Mouse (Mus musculus): ENCODE results near the gene Fuca2. TPM values are rescaled to one million over a fixed set of nuclear protein-coding genes. Genes with fewer than 3 reads are reported as not detected.
A peak's percentile ranks its signal among the peaks of the same experiment; 100 is the strongest.

Gene Fuca2
- polyA plus RNA-seq, 1 experiment from 2014 or later = 45.1 TPM

- 32% methylated on average over 10 of the region's 10 CpGs for WGBS
- 0 out of 2 replicates have a peak, but pooled peaks have one; percentile 1 for ATAC-seq (ENCODE audit: low FRiP score)
- peaks cover 8% of the 10 kb centered on the region; the same call in 1 of the 2 replicates for H3K4me1 ChIP-seq (replicated peaks; ENCODE audit: control insufficient read depth, insufficient read depth, low read length)
Measured at GRCm38 (mm10) chr10:13553498-13553985, 54.2 kb downstream of the Fuca2 start.

GRCm38 (mm10) chr10:13554316-13554715 is 55.0 kb downstream of the Fuca2 start:
- Histone ChIP-seq H3K36me3 (replicated peaks; ENCODE audit: control insufficient read depth, insufficient read depth) (no peaks in the 10 kb centered on the region; the same call in 1 of the 2 replicates), H3K4me1 (replicated peaks; ENCODE audit: control insufficient read depth, insufficient read depth, low read length) (peaks cover 8% of the 10 kb centered on the region; the same call in 1 of the 2 replicates), H3K4me2 (replicated peaks) (no peak overlapping the region), H3K4me3 (replicated peaks; ENCODE audit: low read length) (no peak overlapping the region), H3K9ac (no peak overlapping the region), H3K27me3 (ENCODE audit: control insufficient read depth, insufficient read depth, low read length) (no peaks in the 10 kb centered on the region), H3K9me3 (ENCODE audit: control insufficient read depth, low read length) (no peaks in the 10 kb centered on the region), H3K27ac (no peak overlapping the region)
- DNase-seq (ENCODE audit: low spot score) = no peak
- no peak for ATAC-seq (ENCODE audit: low FRiP score)
- 88% methylated on average over 1 of the region's 1 CpGs for WGBS

More at GRCm38 (mm10) chr10:13553498-13553985, 54.2 kb downstream of the Fuca2 start:
- peak overlapping the region; percentile 59 for H3K4me3 ChIP-seq (replicated peaks; ENCODE audit: low read length)
- H3K27ac ChIP-seq = no peak overlapping the region
- no peaks in the 10 kb centered on the region for H3K9me3 ChIP-seq (ENCODE audit: control insufficient read depth, low read length)
- H3K36me3 ChIP-seq (replicated peaks; ENCODE audit: control insufficient read depth, insufficient read depth) = no peaks in the 10 kb centered on the region; the same call in 1 of the 2 replicates
- H3K9ac ChIP-seq = peak overlapping the region; percentile 77
- H3K27me3 ChIP-seq (ENCODE audit: control insufficient read depth, insufficient read depth, low read length) = no peaks in the 10 kb centered on the region
- no peak for DNase-seq (ENCODE audit: low spot score)
- H3K4me2 ChIP-seq (replicated peaks) = peak overlapping the region; percentile 74

- H3K4me1 ChIP-seq (replicated peaks; ENCODE audit: control insufficient read depth, insufficient read depth, low read length) = 0 out of 2 replicates have a peak, but pooled peaks cover 3% of the 10 kb centered on the region
- 90% methylated on average over 13 of the region's 13 CpGs for WGBS
- no peak for ATAC-seq (ENCODE audit: low FRiP score)
Measured at GRCm38 (mm10) chr10:13560014-13560674, 60.8 kb downstream of the Fuca2 start.

GRCm38 (mm10) chr10:13564364-13565079 is 65.2 kb downstream of the Fuca2 start:
- ATAC-seq (ENCODE audit: low FRiP score) (peak; percentile 88), DNase-seq (ENCODE audit: low spot score) (peak; percentile 83)
- no peaks in the 10 kb centered on the region for H3K9me3 ChIP-seq (ENCODE audit: control insufficient read depth, low read length)
- no peaks in the 10 kb centered on the region; the same call in 1 of the 2 replicates for H3K36me3 ChIP-seq (replicated peaks; ENCODE audit: control insufficient read depth, insufficient read depth)
- H3K9ac ChIP-seq = 0 out of 2 replicates have a peak overlapping the region, but pooled peaks have one; percentile 9
- 27% methylated on average over 24 of the region's 24 CpGs for WGBS
- 0 out of 2 replicates have a peak, but pooled peaks cover 3% of the 10 kb centered on the region for H3K4me1 ChIP-seq (replicated peaks; ENCODE audit: control insufficient read depth, insufficient read depth, low read length)
- H3K27ac ChIP-seq = no peak overlapping the region
- no peaks in the 10 kb centered on the region for H3K27me3 ChIP-seq (ENCODE audit: control insufficient read depth, insufficient read depth, low read length)
- H3K4me3 ChIP-seq (replicated peaks; ENCODE audit: low read length) = peak overlapping the region; percentile 11; the same call in 1 of the 2 replicates
- peak overlapping the region; percentile 55 for H3K4me2 ChIP-seq (replicated peaks)

More at GRCm38 (mm10) chr10:13560014-13560674, 60.8 kb downstream of the Fuca2 start:
- Histone ChIP-seq H3K4me3 (replicated peaks; ENCODE audit: low read length) (no peak overlapping the region), H3K9me3 (ENCODE audit: control insufficient read depth, low read length) (no peaks in the 10 kb centered on the region), H3K27me3 (ENCODE audit: control insufficient read depth, insufficient read depth, low read length) (no peaks in the 10 kb centered on the region), H3K9ac (no peak overlapping the region), H3K4me2 (replicated peaks) (no peak overlapping the region), H3K36me3 (replicated peaks; ENCODE audit: control insufficient read depth, insufficient read depth) (no peaks in the 10 kb centered on the region; the same call in 1 of the 2 replicates), H3K27ac (no peak overlapping the region)
- no peak for DNase-seq (ENCODE audit: low spot score)

DNA sequence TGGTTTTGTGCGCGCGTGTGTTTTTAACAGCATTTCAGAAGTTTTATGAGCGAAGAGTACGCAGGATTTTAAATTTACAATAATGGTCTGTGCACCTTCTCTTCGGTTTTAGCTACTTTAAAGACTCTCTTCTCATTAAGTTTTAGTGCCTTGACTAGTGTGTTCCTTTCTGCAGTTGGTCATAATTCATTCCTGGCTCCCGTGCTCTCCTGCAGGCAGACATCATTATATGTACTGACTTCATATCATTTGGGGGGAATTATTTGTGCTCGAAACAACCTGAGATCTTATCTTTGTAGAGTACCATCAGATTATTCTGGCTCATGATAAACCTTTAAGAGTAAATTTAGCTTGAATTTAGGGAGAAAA is 65.7 kb downstream of the Fuca2 start:
- H3K27me3 ChIP-seq (ENCODE audit: control insufficient read depth, insufficient read depth, low read length) = no peaks in the 10 kb centered on the region
- H3K4me1 ChIP-seq (replicated peaks; ENCODE audit: control insufficient read depth, insufficient read depth, low read length) = 0 out of 2 replicates have a peak, but pooled peaks cover 3% of the 10 kb centered on the region
- H3K9me3 ChIP-seq (ENCODE audit: control insufficient read depth, low read length) = no peaks in the 10 kb centered on the region
- H3K27ac ChIP-seq = no peak overlapping the region
- H3K36me3 ChIP-seq (replicated peaks; ENCODE audit: control insufficient read depth, insufficient read depth) = no peaks in the 10 kb centered on the region; the same call in 1 of the 2 replicates
- DNase-seq (ENCODE audit: low spot score) (no peak), ATAC-seq (ENCODE audit: low FRiP score) (no peak)
- peak overlapping the region; percentile 55 for H3K4me2 ChIP-seq (replicated peaks)
- H3K9ac ChIP-seq = 0 out of 2 replicates have a peak overlapping the region, but pooled peaks have one; percentile 9
- 54% methylated on average over 8 of the region's 8 CpGs for WGBS
- peak overlapping the region; percentile 11; the same call in 1 of the 2 replicates for H3K4me3 ChIP-seq (replicated peaks; ENCODE audit: low read length)

DNA sequence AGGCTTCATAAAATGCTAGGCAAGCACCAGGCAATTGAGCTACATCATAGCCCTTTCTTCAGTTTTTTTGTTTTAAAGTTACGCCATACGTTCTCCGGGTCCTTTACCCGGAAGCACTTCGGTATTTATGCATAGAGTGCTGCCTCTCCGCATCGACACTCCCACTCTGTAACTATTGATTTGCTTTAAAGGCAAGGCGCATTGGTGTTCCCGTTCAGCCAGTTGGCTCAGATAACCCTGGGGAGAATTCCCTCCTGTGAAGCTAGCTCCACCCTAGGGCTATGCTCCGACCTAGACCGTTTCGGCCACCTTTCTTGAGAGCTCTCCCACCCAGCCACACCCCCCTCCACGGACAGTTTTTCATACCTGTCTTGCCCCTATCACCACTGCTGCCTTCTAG is 67.1 kb downstream of the Fuca2 start:
- Histone ChIP-seq H3K27ac (no peak overlapping the region), H3K9ac (no peak overlapping the region), H3K36me3 (replicated peaks; ENCODE audit: control insufficient read depth, insufficient read depth) (no peaks in the 10 kb centered on the region; the same call in 1 of the 2 replicates), H3K4me2 (replicated peaks) (no peak overlapping the region), H3K4me1 (replicated peaks; ENCODE audit: control insufficient read depth, insufficient read depth, low read length) (0 out of 2 replicates have a peak, but pooled peaks cover 3% of the 10 kb centered on the region), H3K9me3 (ENCODE audit: control insufficient read depth, low read length) (no peaks in the 10 kb centered on the region), H3K4me3 (replicated peaks; ENCODE audit: low read length) (no peak overlapping the region), H3K27me3 (ENCODE audit: control insufficient read depth, insufficient read depth, low read length) (no peaks in the 10 kb centered on the region)
- 68% methylated on average over 13 of the region's 13 CpGs for WGBS
- ATAC-seq (ENCODE audit: low FRiP score) (no peak), DNase-seq (ENCODE audit: low spot score) (no peak)

Other genes starting within 250 kb of the Fuca2 start
- gene Phactr2, start 25.1 kb upstream of the Fuca2 start, polyA plus RNA-seq (2014; fragmentation: Nextera tagmentation; extraction: Ambion mirVana) = 9.0 and 9.7 TPM in 2 replicates
- gene Adat2, start 53.4 kb downstream of the Fuca2 start, polyA plus RNA-seq (2014; fragmentation: Nextera tagmentation; extraction: Ambion mirVana) = 2.3 and 2.5 TPM in 2 replicates
- gene Pex3, start 53.6 kb downstream of the Fuca2 start, polyA plus RNA-seq (2014; fragmentation: Nextera tagmentation; extraction: Ambion mirVana) = 30.8 and 32.1 TPM in 2 replicates